Mouse (Mus musculus): ENCODE measurements around the gene Nat8f1.
A peak's percentile ranks its signal among the peaks of the same experiment; 100 is the strongest.
"Not testable (repeated sequence)": the region's sequence is repeated elsewhere in the genome, so short reads cannot be mapped to it uniquely, and the experiment has no call there.

The Nat8f1 gene

GRCm38 (mm10) chr6:85908341-85908740, 7.1 kb downstream of the Nat8f1 start:
- DNase-seq (ENCODE audit: low read depth, low spot score) = no peak

- DNase-seq (ENCODE audit: low read depth, low spot score) = not testable (repeated sequence)
These were observed 8.6 kb downstream of the Nat8f1 start for GRCm38 (mm10) chr6:85906911-85907351.

GRCm38 (mm10) chr6:85904642-85905061, 10.8 kb downstream of the Nat8f1 start, which contains the start of gene Nat8f4:
TSS of gene Nat8f4 (minus strand) at chr6:85904884.
- peak; percentile 77 for DNase-seq (ENCODE audit: low read depth, low spot score)

- no peak for DNase-seq (ENCODE audit: low read depth, low spot score)
These were observed 13.2 kb downstream of the Nat8f1 start for GRCm38 (mm10) chr6:85902303-85902702.

GRCm38 (mm10) chr6:85898596-85899475, 16.7 kb downstream of the Nat8f1 start:
- DNase-seq (ENCODE audit: low read depth, low spot score) = not testable (repeated sequence)

- DNase-seq (ENCODE audit: low read depth, low spot score) = peak; percentile 82
These were observed 20.3 kb downstream of the Nat8f1 start for GRCm38 (mm10) chr6:85895061-85895648.

- peak; percentile 83 for DNase-seq (ENCODE audit: low read depth, low spot score)
These were observed 26.5 kb downstream of the Nat8f1 start for GRCm38 (mm10) chr6:85888961-85889360.

GRCm38 (mm10) chr6:85884311-85884710, 31.2 kb downstream of the Nat8f1 start:
- peak; percentile 50 for DNase-seq (ENCODE audit: low read depth, low spot score)

GRCm38 (mm10) chr6:85883246-85883645, 32.2 kb downstream of the Nat8f1 start:
- peak; percentile 55 for DNase-seq (ENCODE audit: low read depth, low spot score)

- not testable (repeated sequence) for DNase-seq (ENCODE audit: low read depth, low spot score)
These were observed 46.5 kb downstream of the Nat8f1 start, which contains the start of gene Nat8f2 for GRCm38 (mm10) chr6:85869006-85869405. TSS of gene Nat8f2 (minus strand) at chr6:85869158.

- no peak for DNase-seq (ENCODE audit: low read depth, low spot score)
These were observed 47.5 kb downstream of the Nat8f1 start for GRCm38 (mm10) chr6:85867726-85868690.

GRCm38 (mm10) chr6:85866995-85867394, 48.5 kb downstream of the Nat8f1 start:
- not testable (repeated sequence) for DNase-seq (ENCODE audit: low read depth, low spot score)

- DNase-seq (ENCODE audit: low read depth, low spot score) = not testable (repeated sequence)
These were observed 49.3 kb downstream of the Nat8f1 start for GRCm38 (mm10) chr6:85866166-85866565.

GRCm38 (mm10) chr6:85864900-85865639, 50.4 kb downstream of the Nat8f1 start:
- not testable (repeated sequence) for DNase-seq (ENCODE audit: low read depth, low spot score)

GRCm38 (mm10) chr6:85863840-85864239, 51.6 kb downstream of the Nat8f1 start:
- DNase-seq (ENCODE audit: low read depth, low spot score) = no peak

GRCm38 (mm10) chr6:85863136-85863535, 52.4 kb downstream of the Nat8f1 start:
- no peak for DNase-seq (ENCODE audit: low read depth, low spot score)

- no peak for DNase-seq (ENCODE audit: low read depth, low spot score)
These were observed 52.9 kb downstream of the Nat8f1 start for GRCm38 (mm10) chr6:85862565-85862964.

- DNase-seq (ENCODE audit: low read depth, low spot score) = no peak
These were observed 54.2 kb downstream of the Nat8f1 start for GRCm38 (mm10) chr6:85861247-85861646.
